Mouse (Mus musculus) lung, embryonic 14.5 days (tissue): Measurements from ENCODE around the gene Lrrc43. TPM values are rescaled to one million over a fixed set of nuclear protein-coding genes. Genes with fewer than 3 reads are reported as not detected.
A peak's percentile ranks its signal among the peaks of the same experiment; 100 is the strongest.

Experiments used
- ATAC-seq: fragments of 200-750 bp; cut with Nextera tagmentation; 2 replicates; pipeline ENCODE4 v1.8.0; 2017; ENCODE audit warnings: mild to moderate bottlenecking, moderate TSS enrichment, moderate library complexity; ENCODE audit not compliant: insufficient read depth
- DNase-seq: peaks from one replicate; pipeline ENCODE4 v3.0.0-alpha.2; 2015
- H3K27ac ChIP-seq: fragments of 300-500 bp; sonication (generic); 2 replicates; pipeline ENCODE4 v1.5.1; 2014; ENCODE audit warnings: low read depth, mild to moderate bottlenecking, moderate library complexity
- H3K27me3 ChIP-seq: fragments of 300-500 bp; sonication (generic); 2 replicates; pipeline ENCODE4 v1.6.1; 2014; ENCODE audit warnings: low read length, control low read depth; ENCODE audit not compliant: insufficient read depth
- H3K36me3 ChIP-seq: fragments of 300-500 bp; sonication (generic); 2 replicates; pipeline ENCODE4 v1.6.1; 2014; ENCODE audit warnings: control low read depth; ENCODE audit not compliant: insufficient read depth
- H3K4me1 ChIP-seq: fragments of 300-500 bp; sonication (generic); 2 replicates; pipeline ENCODE4 v1.6.1; 2014; ENCODE audit warnings: antibody characterized with exemption, control low read depth; ENCODE audit not compliant: insufficient read depth
- H3K4me2 ChIP-seq: fragments of 300-500 bp; sonication (generic); 2 replicates; pipeline ENCODE4 v1.6.1; 2014; ENCODE audit warnings: mild to moderate bottlenecking
- H3K4me3 ChIP-seq: fragments of 300-500 bp; sonication (generic); 2 replicates; pipeline ENCODE4 v1.5.1; 2014; ENCODE audit warnings: low read depth, low read length
- H3K9ac ChIP-seq: fragments of 300-500 bp; sonication (generic); 2 replicates; pipeline ENCODE4 v1.6.1; 2014
- H3K9me3 ChIP-seq: fragments of 300-500 bp; sonication (generic); 2 replicates; pipeline ENCODE4 v1.6.1; 2016; ENCODE audit warnings: low read depth, low read length, control low read depth
- CTCF ChIP-seq: IDR thresholded peaks from 2 replicates; pipeline ENCODE4 v1.5.1; 2016; ENCODE audit warnings: antibody characterized with exemption, low read depth
- WGBS: fragments of 180-500 bp; shearing (Covaris S2); extraction: QIAGEN DNeasy Blood & Tissue Kit; methylation state at CpG from one replicate; pipeline ENCODE4 v1.1.7; 2014; 5-methylcytosine and 5-hydroxymethylcytosine counted together
- polyA plus RNA-seq: library from polyadenylated mRNA; unstranded; fragments of >200 nt; fragmentation: Nextera tagmentation; extraction: Ambion mirVana; gene quantifications from 2 replicates; pipeline ENCODE4 v1.2.1, GENCODE M21; 2014

Gene Lrrc43
- polyA plus RNA-seq: not detected in 2 replicates

- 8% methylated on average over 25 of the region's 25 CpGs for WGBS
- Histone ChIP-seq H3K27me3 (no peaks in the 10 kb centered on the region), H3K4me1 (no peaks in the 10 kb centered on the region), H3K4me2 (peak within 1 kb of the TSS; percentile 51), H3K36me3 (no peaks in the 10 kb centered on the region), H3K9me3 (no peaks in the 10 kb centered on the region), H3K27ac (no peak within 1 kb of the TSS), H3K9ac (no peak within 1 kb of the TSS), H3K4me3 (0 out of 2 replicates have a peak within 1 kb of the TSS, but pooled peaks have one; percentile 11)
- TF ChIP-seq CTCF: no peak
- no peak; the same call in 1 of the 2 replicates for ATAC-seq
- peak; percentile 64 for DNase-seq
Observed at GRCm38 (mm10) chr5:123489112-123489785, at the start of gene Lrrc43, which contains the start of gene Il31. Lrrc43 (plus strand) TSS chr5:123489305. Il31 (minus strand) TSS chr5:123489489.

- TF ChIP-seq CTCF: no peak
- no peak for ATAC-seq
- Histone ChIP-seq H3K4me2 (no peak overlapping the region), H3K36me3 (peaks cover 26% of the 10 kb centered on the region), H3K4me1 (no peaks in the 10 kb centered on the region), H3K9me3 (no peaks in the 10 kb centered on the region), H3K27ac (no peak overlapping the region), H3K4me3 (no peak overlapping the region), H3K27me3 (no peaks in the 10 kb centered on the region), H3K9ac (no peak overlapping the region)
- DNase-seq: no peak
- WGBS: 85% methylated on average over 1 of the region's 1 CpGs
Observed at GRCm38 (mm10) chr5:123439312-123439711, 49.8 kb upstream of the Lrrc43 start.

DNA sequence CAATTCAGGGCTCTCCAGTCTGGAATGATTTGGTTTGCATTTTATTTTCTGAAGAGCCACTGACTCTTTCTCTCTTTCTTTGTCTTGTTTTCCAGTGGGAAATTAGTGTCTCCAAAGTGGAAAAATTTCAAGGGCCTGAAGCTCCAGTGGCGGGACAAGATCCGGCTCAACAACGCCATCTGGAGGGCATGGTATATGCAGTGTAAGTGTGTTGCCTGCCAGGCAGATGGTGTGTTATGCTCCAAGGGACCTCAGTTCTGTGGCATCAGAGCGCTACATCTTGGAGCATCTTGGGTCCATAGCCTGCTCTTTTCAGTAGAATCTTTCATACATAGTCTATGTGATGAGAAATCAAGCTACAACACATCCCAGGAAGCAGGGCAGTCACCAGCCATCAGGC is 49.2 kb upstream of the Lrrc43 start:
- Histone ChIP-seq H3K27me3 (no peaks in the 10 kb centered on the region), H3K27ac (no peak overlapping the region), H3K36me3 (peaks cover 32% of the 10 kb centered on the region), H3K9ac (no peak overlapping the region), H3K4me3 (no peak overlapping the region), H3K4me2 (no peak overlapping the region), H3K9me3 (no peaks in the 10 kb centered on the region), H3K4me1 (no peaks in the 10 kb centered on the region)
- peak; percentile 31 for DNase-seq
- WGBS: 78% methylated on average over 4 of the region's 4 CpGs
- peak; percentile 37 for TF ChIP-seq CTCF
- no peak for ATAC-seq

GRCm38 (mm10) chr5:123440664-123441063 is 48.4 kb upstream of the Lrrc43 start:
- DNase-seq (no peak), ATAC-seq (no peak)
- no peaks in the 10 kb centered on the region for H3K4me1 ChIP-seq
- peaks cover 37% of the 10 kb centered on the region for H3K36me3 ChIP-seq
- H3K9ac ChIP-seq: no peak overlapping the region
- no peaks in the 10 kb centered on the region for H3K9me3 ChIP-seq
- peak; percentile 31 for TF ChIP-seq CTCF
- no peak overlapping the region for H3K4me2 ChIP-seq
- 53% methylated on average over 4 of the region's 4 CpGs for WGBS
- H3K4me3 ChIP-seq: no peak overlapping the region
- H3K27ac ChIP-seq: no peak overlapping the region
- no peaks in the 10 kb centered on the region for H3K27me3 ChIP-seq

- no peak for TF ChIP-seq CTCF
- Histone ChIP-seq H3K9me3 (no peaks in the 10 kb centered on the region), H3K4me1 (no peaks in the 10 kb centered on the region), H3K4me3 (no peak overlapping the region), H3K4me2 (no peak overlapping the region), H3K27ac (no peak overlapping the region), H3K36me3 (peaks cover 52% of the 10 kb centered on the region), H3K27me3 (no peaks in the 10 kb centered on the region), H3K9ac (no peak overlapping the region)
- ATAC-seq (no peak), DNase-seq (no peak)
- 88% methylated on average over 3 of the region's 3 CpGs for WGBS
Observed at GRCm38 (mm10) chr5:123442283-123442682, 46.8 kb upstream of the Lrrc43 start.

DNA sequence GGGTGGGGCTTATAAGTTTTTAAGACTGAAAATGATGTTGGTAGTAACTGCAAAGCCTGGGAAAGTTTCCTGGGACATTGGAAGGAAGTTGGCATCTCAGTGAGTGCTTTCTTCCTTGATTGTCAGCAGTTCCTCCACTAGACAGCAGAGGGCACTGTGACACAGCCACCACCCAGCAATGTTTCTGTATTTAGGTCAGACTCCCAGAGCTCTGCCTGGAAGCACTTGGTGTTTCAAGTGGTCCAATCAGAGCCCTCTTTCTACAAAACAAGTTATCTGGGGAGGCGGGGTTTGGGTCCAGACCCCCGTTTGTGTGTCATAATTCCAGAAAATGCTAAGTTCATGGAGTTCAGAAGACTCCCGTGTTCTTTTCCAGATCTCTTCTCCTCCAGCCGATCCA is 45.0 kb upstream of the Lrrc43 start:
- peak; percentile 83 for DNase-seq
- Histone ChIP-seq H3K4me1 (no peaks in the 10 kb centered on the region), H3K9ac (no peak overlapping the region), H3K36me3 (peaks cover 68% of the 10 kb centered on the region), H3K4me2 (no peak overlapping the region), H3K27ac (no peak overlapping the region), H3K9me3 (no peaks in the 10 kb centered on the region), H3K4me3 (no peak overlapping the region), H3K27me3 (no peaks in the 10 kb centered on the region)
- TF ChIP-seq CTCF: peak; percentile 90
- no peak for ATAC-seq
- 47% methylated on average over 4 of the region's 4 CpGs for WGBS

GRCm38 (mm10) chr5:123444849-123445334 is 44.2 kb upstream of the Lrrc43 start:
- 86% methylated on average over 5 of the region's 5 CpGs for WGBS
- no peaks in the 10 kb centered on the region for H3K4me1 ChIP-seq
- no peak overlapping the region for H3K4me3 ChIP-seq
- no peak overlapping the region for H3K9ac ChIP-seq
- no peak for TF ChIP-seq CTCF
- ATAC-seq: no peak
- H3K9me3 ChIP-seq: no peaks in the 10 kb centered on the region
- no peaks in the 10 kb centered on the region for H3K27me3 ChIP-seq
- no peak overlapping the region for H3K27ac ChIP-seq
- DNase-seq: no peak
- peaks cover 76% of the 10 kb centered on the region for H3K36me3 ChIP-seq
- H3K4me2 ChIP-seq: no peak overlapping the region
